Mouse (Mus musculus): ENCODE results near the gene Sv2c. TPM values are rescaled to one million over a fixed set of nuclear protein-coding genes. Genes with fewer than 3 reads are reported as not detected.

The Sv2c gene
- total RNA-seq, 4 experiments from 2014 or later = 0.64 to 1.4 (median 0.93) TPM

GRCm38 (mm10) chr13:96052755-96053154, 79.6 kb downstream of the Sv2c start:
- no peak for DNase-seq

- DNase-seq = no peak
Measured at GRCm38 (mm10) chr13:96045396-96045795, 87.0 kb downstream of the Sv2c start.

- no peak for DNase-seq
Measured at GRCm38 (mm10) chr13:96040275-96041042, 91.9 kb downstream of the Sv2c start.

- DNase-seq = no peak
Measured at GRCm38 (mm10) chr13:96039536-96039935, 92.8 kb downstream of the Sv2c start.

GRCm38 (mm10) chr13:96030368-96031223, 101.8 kb downstream of the Sv2c start:
- no peak for DNase-seq

GRCm38 (mm10) chr13:96023858-96024257, 108.5 kb downstream of the Sv2c start:
- no peak for DNase-seq

GRCm38 (mm10) chr13:96015516-96015915, 116.9 kb downstream of the Sv2c start:
- DNase-seq = no peak

GRCm38 (mm10) chr13:96010861-96011511, 121.4 kb downstream of the Sv2c start:
- peak; percentile 78 for DNase-seq

- DNase-seq = no peak
Measured at GRCm38 (mm10) chr13:96008975-96009374, 123.4 kb downstream of the Sv2c start.

GRCm38 (mm10) chr13:96008154-96008553, 124.2 kb downstream of the Sv2c start:
- no peak for DNase-seq

- no peak for DNase-seq
Measured at GRCm38 (mm10) chr13:96003539-96003938, 128.8 kb downstream of the Sv2c start.

- no peak for DNase-seq
Measured at GRCm38 (mm10) chr13:96002475-96002874, 129.9 kb downstream of the Sv2c start.

GRCm38 (mm10) chr13:95999396-95999795, 133.0 kb downstream of the Sv2c start:
- DNase-seq = no peak

GRCm38 (mm10) chr13:95997294-95997693, 135.1 kb downstream of the Sv2c start:
- no peak for DNase-seq

- DNase-seq = no peak
Measured at GRCm38 (mm10) chr13:95994705-95995703, 137.4 kb downstream of the Sv2c start.

GRCm38 (mm10) chr13:95988181-95988580, 144.2 kb downstream of the Sv2c start:
- DNase-seq = peak; percentile 56

GRCm38 (mm10) chr13:95987147-95987546, 145.2 kb downstream of the Sv2c start:
- no peak for DNase-seq

GRCm38 (mm10) chr13:95986375-95986774, 146.0 kb downstream of the Sv2c start:
- DNase-seq = peak; percentile 18

- no peak for DNase-seq
Measured at GRCm38 (mm10) chr13:95975225-95975624, 157.2 kb downstream of the Sv2c start.

- no peak for DNase-seq
Measured at GRCm38 (mm10) chr13:95974106-95974505, 158.3 kb downstream of the Sv2c start.

GRCm38 (mm10) chr13:95973368-95973958, 158.9 kb downstream of the Sv2c start:
- peak; percentile 69 for DNase-seq

All from adrenal gland, adult 8-10 months (tissue).